Mouse (Mus musculus): ENCODE measurements at regions not wholly inside any gene's neighbourhood (a gene's known extent, or its start where the extent isn't known, plus 50 kb on each side); places are given as distances from the start of the nearest gene placed in this dataset.

DNA sequence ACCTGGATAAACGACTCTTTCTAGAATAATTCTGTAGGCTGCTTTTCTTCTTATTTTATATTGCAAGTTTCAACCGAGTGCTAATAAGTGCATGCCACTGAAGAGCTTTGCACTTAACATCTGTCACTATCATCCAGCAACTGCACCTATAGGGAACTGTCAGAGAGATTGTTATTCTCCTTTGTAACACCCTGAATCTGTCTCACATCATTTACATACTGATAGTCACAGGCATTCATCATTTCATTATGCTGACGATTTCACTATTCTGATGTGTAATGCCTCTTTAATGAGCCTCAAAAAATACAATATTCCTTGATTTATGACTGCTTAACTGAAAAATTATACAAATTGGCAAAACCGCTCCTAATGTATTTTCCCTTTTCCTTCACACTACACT lies 1959.2 kb upstream of the Tenm3 start:
- no peaks in the 10 kb centered on the region for H3K36me3 ChIP-seq (ENCODE audit: insufficient read depth, low read length)
- no peak overlapping the region for H3K4me3 ChIP-seq (ENCODE audit: low read length)
- H3K27ac ChIP-seq, result no peak overlapping the region
- H3K4me1 ChIP-seq (ENCODE audit: insufficient read depth, low read length), result no peaks in the 10 kb centered on the region
- WGBS, result 70% methylated on average over 4 of the region's 4 CpGs
- TF ChIP-seq CTCF (IDR thresholded peaks at IDR 0.05; ENCODE audit: low read depth), result no peak
- DNase-seq (ENCODE audit: low spot score) (no peak), ATAC-seq (no peak)
- H3K9me3 ChIP-seq (ENCODE audit: low read length), result no peaks in the 10 kb centered on the region
- H3K9ac ChIP-seq (replicated peaks; ENCODE audit: low read length), result no peak overlapping the region
- H3K4me2 ChIP-seq (ENCODE audit: low read depth, low read length), result no peak overlapping the region
- no peaks in the 10 kb centered on the region for H3K27me3 ChIP-seq (ENCODE audit: insufficient read depth, low read length)

DNA sequence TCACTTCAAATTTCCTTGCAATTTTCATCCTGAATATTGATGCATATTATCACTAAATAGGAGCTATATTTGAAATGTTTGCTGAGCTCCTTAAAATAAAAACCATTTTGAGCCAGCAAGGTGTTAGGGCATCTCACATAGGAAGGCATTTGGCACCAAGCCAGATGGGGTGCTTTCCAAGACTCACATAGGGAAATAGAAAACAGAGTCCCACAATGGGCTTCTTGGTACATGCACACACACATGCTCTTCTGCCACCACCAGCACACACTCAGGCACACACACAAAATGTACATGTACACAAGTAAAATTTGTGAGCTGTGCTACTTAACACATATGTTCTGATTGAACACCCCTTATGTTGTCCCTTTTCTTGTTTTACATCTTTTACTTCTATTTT lies 1943.7 kb upstream of the Tenm3 start:
- DNase-seq (ENCODE audit: low spot score), result peak; percentile 16
- TF ChIP-seq CTCF (IDR thresholded peaks at IDR 0.05; ENCODE audit: low read depth), result no peak
- Histone ChIP-seq H3K9ac (replicated peaks; ENCODE audit: low read length) (no peak overlapping the region), H3K4me2 (ENCODE audit: low read depth, low read length) (no peak overlapping the region), H3K9me3 (ENCODE audit: low read length) (no peaks in the 10 kb centered on the region), H3K4me1 (ENCODE audit: insufficient read depth, low read length) (no peaks in the 10 kb centered on the region), H3K27ac (no peak overlapping the region), H3K27me3 (ENCODE audit: insufficient read depth, low read length) (no peaks in the 10 kb centered on the region), H3K4me3 (ENCODE audit: low read length) (no peak overlapping the region), H3K36me3 (ENCODE audit: insufficient read depth, low read length) (no peaks in the 10 kb centered on the region)
- no peak for ATAC-seq

DNA sequence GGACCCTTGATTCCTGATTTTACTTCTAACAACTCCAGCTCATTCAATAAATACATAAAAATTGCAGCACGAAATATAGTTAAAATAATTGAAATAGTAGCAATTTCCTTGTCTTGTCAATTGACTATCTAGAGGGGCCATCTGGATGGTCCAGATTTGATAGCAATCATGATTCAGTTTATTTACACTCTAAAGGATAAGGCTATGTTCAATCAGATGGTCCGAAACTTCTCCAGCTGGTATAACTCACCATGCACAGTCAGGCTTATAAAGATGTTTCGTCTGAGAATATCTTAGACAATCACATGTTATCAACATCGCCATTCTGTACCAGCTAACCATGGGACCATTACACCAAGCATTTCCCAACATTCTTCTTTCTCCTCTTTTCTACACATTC lies 1926.9 kb upstream of the Tenm3 start:
- DNase-seq (ENCODE audit: low spot score) (no peak), ATAC-seq (no peak)
- H3K36me3 ChIP-seq (ENCODE audit: insufficient read depth, low read length), result no peaks in the 10 kb centered on the region
- H3K4me3 ChIP-seq (ENCODE audit: low read length), result no peak overlapping the region
- WGBS, result 87% methylated on average over 4 of the region's 4 CpGs
- no peak overlapping the region for H3K4me2 ChIP-seq (ENCODE audit: low read depth, low read length)
- no peak for TF ChIP-seq CTCF (IDR thresholded peaks at IDR 0.05; ENCODE audit: low read depth)
- H3K9ac ChIP-seq (replicated peaks; ENCODE audit: low read length), result no peak overlapping the region
- H3K4me1 ChIP-seq (ENCODE audit: insufficient read depth, low read length), result no peaks in the 10 kb centered on the region
- no peaks in the 10 kb centered on the region for H3K27me3 ChIP-seq (ENCODE audit: insufficient read depth, low read length)
- H3K9me3 ChIP-seq (ENCODE audit: low read length), result no peaks in the 10 kb centered on the region
- no peak overlapping the region for H3K27ac ChIP-seq
